Mouse (Mus musculus) embryo, embryonic 11 days (tissue): ENCODE results near the gene Lgals2.
"Not testable (repeated sequence)": the region's sequence is repeated elsewhere in the genome, so short reads cannot be mapped to it uniquely, and the experiment has no call there.

Source experiments
- DNase-seq: peaks from one replicate; pipeline ENCODE4 v3.0.0-alpha.2; 2015

The Lgals2 gene

DNA sequence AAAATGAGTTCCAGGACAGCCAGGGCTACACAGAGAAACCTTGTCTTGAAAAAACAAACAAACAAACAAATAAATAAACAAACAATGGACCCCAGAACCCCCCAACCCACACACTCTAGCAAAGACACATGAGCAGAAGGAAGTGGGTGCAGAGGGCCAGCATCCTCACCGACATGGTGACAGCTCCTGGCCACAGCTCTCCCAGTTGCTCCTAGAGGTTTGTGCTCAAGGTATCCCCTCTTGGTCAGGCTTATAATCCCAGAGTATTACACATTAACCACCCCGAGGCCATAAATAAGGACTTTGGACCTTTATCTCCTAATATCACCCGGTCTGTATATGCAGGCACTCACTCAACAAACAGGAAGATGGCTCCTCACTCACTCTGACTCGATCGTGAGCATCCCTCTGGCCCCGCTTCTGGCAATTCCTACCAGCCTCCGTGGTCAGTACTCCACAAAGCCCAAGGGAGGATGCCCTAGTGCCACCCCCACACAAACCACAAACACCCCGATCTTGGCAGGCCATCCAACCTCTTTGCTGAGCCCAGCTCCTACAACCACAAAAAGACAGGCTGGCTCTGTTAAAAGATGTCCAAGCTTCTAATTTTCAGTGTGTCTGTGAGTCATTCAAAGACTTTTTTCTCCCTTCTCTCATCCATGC, at the start of gene Lgals2:
Gene Lgals2, minus strand, starts transcription at position 227 of the 663 bp plus-strand sequence.
- DNase-seq = no peak

DNA sequence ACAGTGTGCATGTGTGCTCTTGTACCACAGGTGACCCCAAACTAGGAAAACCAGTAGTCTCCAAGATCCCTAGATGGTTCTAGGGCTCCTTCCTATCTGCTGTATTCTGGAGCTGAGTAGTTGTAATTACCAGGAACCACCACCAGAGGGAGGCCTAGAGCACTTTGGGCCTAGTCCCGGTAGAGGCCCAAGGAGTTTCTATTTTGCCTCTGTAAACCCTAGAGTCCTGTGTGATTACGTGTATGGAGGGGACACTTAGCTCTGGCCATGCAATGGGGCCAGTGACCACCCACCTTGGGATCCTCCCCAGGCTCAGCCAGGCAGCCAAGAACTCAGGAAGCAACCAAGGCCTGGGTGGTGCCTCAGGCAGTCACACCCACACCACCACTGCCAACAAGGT, 47.9 kb upstream of the Lgals2 start:
- peak; percentile 78 for DNase-seq

DNA sequence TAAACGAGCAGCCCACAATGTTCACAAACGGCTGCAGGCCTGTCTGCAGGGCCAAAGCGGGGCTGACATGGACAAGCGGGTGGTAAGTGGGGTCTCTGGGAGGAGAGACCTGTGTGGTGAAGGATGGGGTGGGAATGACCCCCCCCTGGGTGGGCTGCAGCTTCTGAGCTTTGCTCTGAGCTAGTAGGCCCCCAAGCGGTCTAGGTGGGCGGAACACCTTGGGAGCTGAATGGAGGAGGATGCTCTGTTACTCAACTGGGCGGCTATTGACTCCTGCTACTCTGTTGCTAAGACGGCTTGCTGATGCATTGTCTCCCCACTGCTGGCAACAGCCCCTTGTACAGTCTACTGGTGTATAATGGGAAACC, 46.1 kb upstream of the Lgals2 start:
- DNase-seq = no peak

DNA sequence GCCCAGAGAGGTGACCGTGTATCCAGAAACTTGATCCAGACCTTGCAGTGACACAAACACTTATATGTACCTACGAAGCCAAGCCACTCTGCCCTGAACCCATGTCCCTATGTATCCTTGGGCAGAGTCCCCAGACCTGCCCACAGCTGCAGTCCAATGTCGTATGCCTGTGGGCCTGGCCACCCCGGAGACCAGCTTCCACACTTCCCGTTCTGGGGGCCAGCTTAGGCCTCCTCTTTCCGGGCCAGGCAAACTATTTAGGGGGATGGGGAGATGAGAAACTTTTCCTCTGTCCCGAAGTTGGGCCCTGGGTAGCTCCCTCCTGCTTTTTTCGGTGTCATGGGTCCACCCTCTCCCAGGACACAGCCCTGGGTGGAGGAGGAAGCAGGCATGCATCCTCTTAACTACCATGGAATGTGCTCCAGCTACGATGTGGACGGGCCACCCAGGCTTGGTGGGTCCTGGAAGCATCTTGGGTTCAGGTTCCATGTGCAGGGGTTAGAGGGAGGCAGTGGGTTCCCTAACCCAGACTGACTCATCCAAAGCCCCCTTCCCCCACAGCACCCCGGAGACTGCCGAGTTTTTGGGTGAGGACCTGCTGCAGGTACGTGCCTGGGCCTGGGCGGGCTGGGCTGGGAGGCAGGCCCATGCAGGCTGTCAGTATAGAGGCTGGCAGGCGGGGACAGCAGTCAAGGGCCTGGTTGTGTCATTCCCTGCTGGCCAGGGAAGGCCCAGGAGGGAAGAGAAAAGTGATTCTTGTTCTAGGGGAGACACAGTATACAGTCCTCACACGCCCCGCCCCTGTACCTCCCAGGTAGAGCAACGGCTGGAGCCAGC, 45.5 kb upstream of the Lgals2 start:
- no peak for DNase-seq

DNA sequence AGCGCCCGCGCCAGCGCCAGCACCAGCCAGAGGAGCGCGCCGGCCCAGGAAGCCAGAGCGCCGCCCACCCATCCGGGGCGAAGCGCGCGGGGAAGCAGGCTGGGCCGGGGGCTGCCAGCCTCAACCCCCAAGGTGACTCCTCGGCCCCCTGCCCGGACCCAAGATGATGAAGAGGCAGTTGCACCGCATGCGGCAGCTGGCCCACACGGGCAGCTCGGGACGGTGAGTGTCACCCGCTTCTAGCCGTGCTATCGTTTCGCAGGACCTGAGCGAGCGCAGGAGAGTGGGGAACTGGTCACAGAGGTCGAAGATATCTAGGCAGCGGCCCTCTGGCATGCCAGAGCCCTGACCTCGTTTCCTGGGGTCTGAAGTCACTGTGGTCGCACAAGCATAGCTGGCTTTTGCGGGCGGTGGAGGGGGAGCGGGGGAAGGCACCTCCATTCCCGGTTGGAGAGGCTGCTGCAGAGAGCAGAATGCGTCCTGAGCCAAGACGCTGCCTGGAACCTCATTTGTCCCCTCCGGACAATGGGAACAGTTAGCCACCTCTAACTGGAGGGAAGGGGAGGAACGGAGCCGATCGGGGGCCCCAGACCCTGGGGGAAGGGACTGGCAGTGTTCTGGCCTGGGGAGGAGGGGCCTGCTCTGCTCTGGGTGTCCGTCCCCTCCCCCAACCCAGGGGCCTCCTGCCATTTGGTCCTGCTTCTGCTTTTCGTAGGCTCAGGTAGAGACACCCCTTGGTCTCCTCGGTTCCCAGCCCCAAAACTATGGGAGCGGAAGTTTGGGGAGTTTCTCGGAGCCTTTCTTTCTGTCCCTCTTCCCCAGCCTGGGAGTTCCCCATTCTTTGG, 44.6 kb upstream of the Lgals2 start, which contains the start of gene Sh3bp1:
Gene Sh3bp1, plus strand, starts transcription at position 29 of the 845 bp plus-strand sequence.
- DNase-seq = peak; percentile 86

DNA sequence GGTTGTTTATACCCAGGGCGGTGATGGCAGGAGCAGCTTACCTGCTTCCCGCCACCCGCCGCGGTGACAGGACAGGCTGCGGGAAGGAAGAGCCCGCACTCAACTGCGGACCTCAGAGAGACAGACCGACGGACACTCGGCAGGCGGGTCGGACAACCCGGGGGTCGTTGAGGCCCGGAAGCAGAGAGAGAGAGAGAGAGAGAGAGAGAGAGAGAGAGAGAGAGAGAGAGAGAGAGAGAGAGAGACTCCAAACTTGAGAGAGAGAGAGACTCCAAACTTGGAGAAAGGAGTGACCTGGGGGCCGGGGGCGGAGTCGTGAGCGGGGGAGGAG, 44.0 kb upstream of the Lgals2 start, which contains the start of gene Gm49510:
Gene Gm49510, plus strand, starts transcription at position 259 of the 331 bp plus-strand sequence.
- no peak for DNase-seq

DNA sequence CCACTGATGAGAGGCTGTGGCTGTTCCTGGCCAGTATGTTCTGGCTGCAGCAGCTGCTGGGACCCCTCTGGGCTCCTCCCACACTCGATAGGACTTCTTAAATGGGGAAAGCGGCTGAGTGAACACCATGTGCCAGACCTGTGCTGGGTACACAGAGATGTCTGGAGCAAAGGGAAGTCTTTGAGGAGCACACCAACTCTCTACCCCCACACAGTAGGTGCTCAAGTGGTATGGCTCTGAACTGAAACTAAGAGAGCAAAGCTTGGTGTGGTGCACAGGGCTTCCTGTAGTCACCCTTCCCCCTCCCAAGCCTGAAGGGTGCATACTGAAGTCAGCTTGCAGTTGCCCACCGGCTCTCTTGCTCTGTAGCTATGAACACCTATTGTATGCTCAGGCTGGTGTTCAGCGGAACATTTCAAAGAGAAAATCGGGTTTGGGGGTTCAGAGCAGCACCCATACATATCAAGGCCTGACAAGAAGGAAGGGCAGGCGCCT, 43.2 kb upstream of the Lgals2 start:
- DNase-seq = no peak

DNA sequence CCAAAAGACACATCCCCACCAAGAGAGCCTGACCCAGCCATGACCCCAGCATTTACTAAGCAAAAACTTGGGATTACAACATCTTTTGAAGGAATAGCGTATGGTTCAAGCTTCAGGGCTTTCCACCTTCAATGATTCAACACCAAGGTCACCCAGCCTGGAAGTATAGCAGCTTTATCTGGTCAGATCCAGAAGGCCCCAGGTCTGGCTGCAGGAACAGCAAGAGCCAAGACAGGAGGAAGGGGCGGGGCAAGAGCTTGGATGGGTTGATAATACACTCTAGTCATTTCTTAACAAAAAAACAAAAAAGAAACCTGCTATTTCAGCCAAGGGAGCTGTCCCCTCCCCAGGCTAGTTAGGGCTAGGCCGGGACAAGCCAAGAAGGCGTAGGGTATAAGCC, 42.2 kb upstream of the Lgals2 start:
- DNase-seq = no peak

DNA sequence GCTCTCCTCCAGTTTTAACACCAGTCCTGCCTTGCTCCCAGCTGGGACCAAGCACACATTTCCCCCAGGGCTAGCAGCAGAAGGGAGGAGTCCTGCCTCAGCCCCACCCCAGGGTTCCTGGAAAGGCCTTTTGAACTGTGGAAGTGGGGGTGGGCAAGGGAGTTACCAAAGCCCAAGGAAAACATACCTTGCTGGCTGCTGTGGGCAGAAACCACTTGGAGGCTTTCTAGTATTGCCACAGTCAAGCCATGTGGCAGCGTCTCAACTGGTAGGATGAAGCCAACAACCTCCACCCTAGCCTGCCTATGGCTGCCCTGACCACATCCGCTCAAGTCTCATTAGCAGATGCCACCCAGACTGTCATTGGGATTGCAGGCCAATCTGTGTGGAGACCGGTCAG, 40.8 kb upstream of the Lgals2 start:
- no peak for DNase-seq

DNA sequence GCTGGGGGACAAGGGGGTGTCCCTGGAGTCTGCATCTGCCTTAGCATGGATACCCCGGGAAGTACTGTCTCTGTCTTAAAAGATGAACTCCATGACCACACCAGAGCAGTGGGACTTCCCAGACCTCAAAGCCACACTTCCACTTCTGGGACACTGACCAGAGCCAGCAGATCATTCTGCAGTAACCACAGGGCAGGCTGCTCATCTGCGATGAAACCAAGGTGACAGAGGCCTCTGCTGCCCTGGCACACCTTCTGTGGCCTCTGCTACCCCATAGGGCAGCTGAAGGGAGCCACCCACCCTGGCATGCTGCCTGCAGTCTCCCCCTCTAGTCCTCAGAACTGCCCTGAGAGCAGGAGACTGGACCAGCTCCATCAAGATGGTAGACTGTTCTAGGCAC, 40.4 kb upstream of the Lgals2 start:
- no peak for DNase-seq

DNA sequence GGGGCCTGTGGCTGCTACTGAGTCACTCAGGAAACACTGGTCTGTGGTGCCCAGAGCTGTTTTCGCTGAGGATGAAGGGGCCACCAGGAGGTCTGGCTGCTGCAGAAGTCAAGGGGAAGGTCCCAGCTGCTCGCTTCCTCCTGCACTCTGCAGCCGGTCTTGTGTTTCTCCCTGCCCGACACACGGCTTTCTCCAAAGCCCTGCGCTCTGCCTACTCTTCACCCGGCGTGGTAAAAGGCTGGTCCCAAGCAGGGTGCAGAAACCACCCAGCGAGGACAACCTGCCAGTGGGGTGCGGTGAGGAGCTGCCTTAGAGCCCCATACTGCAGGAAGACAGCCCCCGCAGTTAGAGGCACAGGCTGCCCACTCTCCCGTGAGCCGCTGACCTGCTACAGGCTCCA, 39.4 kb upstream of the Lgals2 start:
- DNase-seq = no peak

DNA sequence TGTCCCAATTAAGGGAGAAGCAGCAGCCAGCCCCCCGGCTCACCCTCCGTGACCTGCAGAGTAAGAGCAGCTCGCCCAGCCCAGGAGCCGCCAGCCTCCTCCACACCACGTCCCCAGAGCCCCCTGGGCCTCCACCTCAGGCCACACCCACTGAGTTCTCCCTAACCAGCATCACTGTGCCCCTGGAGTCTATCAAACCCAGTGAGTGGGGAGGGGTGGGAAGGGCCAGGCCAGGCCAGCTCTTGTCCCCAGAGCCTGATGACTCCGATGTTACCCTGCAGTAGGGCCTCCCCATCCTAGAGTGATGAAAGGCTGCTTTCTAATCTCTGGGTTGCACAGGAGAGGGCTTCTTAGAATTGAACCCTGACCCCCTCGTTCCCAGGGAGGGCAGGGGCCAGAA, 37.1 kb upstream of the Lgals2 start:
- DNase-seq = no peak

DNA sequence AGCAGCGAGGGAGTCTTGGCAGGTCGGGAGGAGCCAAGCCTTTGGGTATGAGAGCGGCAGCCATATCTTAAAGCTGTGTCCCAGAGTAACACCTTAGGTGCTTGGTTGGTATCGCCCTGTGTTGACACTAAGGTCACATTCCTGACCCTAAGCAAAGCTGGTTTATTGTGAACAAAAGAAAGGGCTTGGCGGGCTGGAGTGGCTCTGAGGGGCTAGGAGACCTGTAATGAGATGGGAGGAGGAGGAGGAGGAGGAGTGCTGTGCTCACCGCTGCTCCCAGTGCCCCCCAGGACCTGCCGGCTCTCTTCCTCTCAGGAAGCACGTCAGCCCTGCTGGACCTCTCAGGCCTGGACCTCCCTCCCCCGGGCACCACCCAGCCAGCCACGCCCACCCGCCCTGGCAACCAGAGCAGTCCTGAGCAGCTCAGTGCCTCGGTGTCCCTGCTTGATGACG, 34.1 kb upstream of the Lgals2 start:
- DNase-seq = no peak

DNA sequence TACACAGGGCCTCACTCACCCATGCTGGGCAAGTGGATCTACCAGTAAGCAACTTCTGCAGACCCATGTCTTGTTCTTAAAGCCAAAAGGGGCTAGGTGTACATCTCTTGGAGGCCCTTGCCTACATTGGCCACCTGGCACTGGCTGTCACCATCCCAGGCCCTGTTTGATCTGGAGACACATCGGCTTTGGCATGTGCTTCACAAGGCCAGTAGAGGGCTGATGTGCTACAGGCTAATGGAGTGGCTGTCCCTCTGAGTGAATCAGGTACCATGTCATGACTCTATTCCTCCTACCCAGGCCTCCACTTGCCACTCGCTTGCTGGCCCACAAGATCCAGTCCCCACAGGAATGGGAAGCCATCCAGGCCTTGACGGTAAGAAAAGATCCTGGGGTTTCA, 26.5 kb upstream of the Lgals2 start:
- no peak for DNase-seq

DNA sequence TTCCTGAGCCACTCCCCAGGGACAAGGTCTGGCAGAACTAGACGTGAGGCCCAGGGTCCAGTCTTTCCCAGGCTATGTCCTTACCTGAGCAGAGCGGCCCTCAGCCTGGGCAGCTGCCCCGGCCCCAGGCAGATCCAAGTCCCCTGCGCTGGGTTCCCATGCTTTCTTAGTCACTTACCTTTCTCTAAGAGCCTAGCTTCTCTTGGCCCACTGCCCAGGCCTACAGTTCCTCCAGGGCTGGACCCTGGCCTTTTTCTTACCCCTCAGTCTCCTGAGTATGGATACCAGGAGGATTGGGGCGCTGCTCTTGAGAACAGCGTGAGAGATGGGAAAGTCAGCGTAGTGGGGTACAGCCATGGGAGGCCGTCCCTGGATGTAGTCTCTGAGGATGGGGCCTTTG, 25.1 kb upstream of the Lgals2 start:
- DNase-seq = no peak

DNA sequence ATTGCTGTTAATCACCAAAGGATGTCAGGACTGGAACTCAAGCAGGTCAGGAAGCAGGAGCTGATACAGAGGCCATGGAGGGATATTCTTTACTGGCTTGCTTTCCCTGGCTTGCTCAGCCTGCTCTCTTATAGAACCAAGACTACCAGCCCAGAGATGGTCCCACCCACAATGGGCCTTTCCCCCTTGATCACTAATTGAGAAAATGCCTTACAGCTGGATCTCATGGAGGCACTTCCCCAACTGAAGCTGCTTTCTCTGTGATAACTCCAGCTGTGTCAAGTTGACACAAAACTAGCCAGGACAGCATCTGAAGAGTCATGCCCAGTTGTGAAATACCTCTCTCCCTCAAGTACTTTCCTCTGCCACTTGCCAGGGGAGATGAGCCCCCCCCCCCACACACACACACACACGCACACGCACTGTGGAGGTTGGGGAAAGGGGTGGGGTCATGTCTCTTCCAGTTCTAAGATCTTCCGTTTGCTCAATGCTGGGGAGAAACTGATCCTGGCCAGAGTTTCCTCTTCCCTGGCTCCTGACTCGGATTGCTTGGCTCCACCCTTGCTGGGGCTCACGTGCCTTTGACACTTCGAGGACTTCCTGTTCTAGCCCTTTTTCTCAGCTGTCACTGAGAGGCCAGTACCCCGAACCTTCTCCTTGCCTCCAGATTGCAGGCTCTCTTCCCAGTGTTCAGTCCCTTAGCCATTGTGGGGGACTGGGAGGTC, 23.6 kb upstream of the Lgals2 start:
- DNase-seq = not testable (repeated sequence)

DNA sequence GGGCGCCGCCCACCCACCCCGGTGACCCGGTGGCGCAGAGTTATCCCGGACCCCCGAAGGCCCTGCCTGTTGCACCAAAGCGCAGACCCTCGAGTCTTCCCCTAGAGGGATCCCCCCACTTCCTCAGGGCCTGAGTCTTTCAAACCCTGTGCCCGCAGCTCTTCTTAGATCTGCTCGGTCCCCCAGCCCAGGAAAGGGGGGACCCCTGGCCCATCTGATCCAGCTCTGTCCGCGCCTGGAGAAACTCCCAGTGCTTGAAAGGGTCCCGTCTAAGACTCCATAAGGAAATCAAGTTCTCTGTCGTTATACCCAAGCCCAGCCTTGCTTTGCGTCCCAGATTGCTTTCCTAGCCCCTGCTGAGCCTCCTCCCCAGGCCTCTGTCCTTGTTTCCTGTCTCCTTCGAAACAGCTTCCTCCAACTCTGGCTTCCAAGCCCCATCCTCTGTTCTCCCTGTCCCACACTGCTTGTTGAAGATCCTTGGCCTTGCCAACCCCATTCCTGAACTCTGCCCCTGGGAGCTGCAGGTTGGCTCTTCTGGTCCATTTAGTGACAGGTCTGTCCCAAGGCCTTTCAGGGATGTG, 22.6 kb upstream of the Lgals2 start:
- no peak for DNase-seq

DNA sequence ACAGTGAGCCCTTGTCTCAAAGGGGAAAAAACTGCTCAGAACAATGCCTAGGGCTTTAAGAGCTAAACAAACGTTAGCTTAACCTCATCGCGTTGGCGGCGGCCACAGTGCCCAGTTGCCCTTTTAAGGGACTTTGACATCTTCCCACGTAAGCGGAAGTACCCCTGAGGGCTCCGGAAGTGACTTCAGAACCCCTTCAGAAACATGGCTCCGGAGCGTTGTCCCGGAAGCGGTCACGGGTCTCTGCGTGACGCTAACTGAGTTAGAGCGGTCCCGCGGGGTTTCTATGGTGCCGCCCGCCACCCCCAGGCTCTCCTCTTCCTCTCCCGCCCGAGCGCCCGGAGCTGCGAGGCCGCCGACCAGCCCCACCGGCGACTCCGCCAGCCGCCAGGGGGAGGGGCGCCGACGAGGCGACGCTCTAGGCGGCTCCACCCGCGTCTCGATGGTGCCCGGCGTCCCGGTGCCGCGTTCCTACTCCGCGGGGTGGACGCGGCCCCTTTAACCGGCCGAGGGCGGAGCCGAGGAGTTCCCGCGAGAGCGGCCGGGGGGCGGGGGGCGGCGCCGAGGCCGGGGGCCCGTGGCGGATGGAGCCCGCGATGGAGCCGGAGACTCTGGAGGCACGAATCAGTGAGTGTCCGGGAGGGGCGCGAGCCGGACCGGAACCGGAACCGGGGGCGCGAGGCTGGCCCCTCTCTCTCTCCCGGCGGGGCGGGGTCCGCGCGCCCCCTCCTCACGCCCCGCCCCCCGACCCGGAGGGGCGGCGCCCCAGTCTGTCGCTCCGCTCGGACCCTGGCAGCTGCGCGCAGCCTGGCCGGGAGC, 21.9 kb upstream of the Lgals2 start, which contains the start of gene Gga1:
Gene Gga1, plus strand, starts transcription at position 200 of the 819 bp plus-strand sequence.
- peak; percentile 98 for DNase-seq

DNA sequence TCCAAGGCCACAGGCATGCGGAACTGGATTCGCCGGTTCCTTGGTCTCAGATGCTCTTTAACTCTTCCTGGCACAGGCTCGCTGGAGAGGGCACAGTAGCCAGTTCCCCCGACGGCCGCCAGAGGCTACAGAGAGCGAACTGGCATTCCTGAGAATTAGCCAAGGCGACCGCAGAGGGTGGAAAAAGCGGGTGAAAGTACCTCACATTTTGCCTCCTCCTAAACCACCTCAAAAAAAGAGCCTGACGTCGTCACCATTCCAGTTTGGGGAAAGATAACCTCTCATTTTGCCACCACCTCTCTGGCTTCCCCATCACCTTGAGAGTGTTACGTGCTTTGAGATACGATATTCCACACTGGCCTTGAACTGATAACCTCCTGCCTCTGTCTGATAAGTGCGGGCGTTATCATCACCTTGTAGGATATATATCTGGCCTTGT, 20.9 kb upstream of the Lgals2 start:
- peak; percentile 90 for DNase-seq

DNA sequence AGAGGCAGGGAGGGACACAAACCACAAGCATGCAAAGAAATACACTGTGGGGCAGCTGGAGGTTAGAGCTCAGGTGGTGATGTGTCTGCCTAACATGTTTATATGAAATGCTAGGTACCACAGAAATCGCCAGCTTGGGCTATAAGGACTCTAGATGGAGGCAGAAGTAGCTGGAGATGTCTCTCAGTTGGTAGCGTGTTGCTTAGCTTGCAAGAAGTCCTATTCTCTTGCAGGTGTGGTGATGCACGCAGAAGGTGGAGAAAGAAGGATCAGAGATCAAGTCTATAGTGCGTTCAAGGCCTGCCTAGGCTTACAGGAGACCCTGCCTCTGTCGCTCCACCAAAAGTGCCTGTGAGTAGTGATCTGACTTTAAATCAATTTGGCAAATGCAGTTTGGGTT, 20.2 kb upstream of the Lgals2 start:
- no peak for DNase-seq

DNA sequence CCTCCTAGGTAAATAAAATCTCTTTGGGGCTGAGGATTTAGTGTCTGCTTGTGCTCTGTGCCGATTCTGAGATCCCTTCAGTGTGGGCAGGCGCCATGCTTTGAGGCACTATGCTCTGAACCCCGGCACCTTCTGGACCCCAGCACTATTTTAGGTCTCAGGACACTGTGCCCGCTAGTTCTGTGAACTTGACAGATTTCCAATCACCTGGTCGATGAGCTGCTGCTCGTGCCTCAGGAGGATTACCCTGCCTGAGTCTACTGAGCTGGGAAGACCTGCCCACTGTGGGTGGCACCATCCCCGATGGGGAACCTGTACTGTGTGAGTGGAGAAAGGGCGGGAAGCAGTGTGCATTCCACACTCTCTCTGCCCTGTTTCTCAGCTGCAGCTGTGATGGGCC, 19.7 kb upstream of the Lgals2 start:
- no peak for DNase-seq
